Mouse (Mus musculus): ENCODE measurements at regions not wholly inside any gene's neighbourhood (a gene's known extent, or its start where the extent isn't known, plus 50 kb on each side); places are given as distances from the start of the nearest gene placed in this dataset.

- TF ChIP-seq GATA1 (IDR thresholded peaks at IDR 0.05; ENCODE audit: low read length): no peak
- no peak for TF ChIP-seq TAL1 (IDR thresholded peaks at IDR 0.05; ENCODE audit: low read length)
Observed at GRCm38 (mm10) chr12:12601362-12601761, 339.4 kb downstream of the Fam49a start.
